Mouse (Mus musculus) intestine, postnatal 0 days (tissue): ENCODE measurements around the gene Hist1h2ak. TPM values are rescaled to one million over a fixed set of nuclear protein-coding genes. Genes with fewer than 3 reads are reported as not detected.
"Not testable (repeated sequence)": the region's sequence is repeated elsewhere in the genome, so short reads cannot be mapped to it uniquely, and the experiment has no call there.

ENCODE experiments used
- ATAC-seq: fragments of 200-750 bp; cut with Nextera tagmentation; 2 replicates; pipeline ENCODE4 v1.8.0; 2017; ENCODE audit warnings: mild to moderate bottlenecking, moderate TSS enrichment, moderate library complexity
- H3K27ac ChIP-seq: fragments of 300-500 bp; sonication (generic); 2 replicates; pipeline ENCODE4 v1.5.1; 2014; ENCODE audit warnings: mild to moderate bottlenecking, low read depth, low read length, moderate library complexity
- H3K27me3 ChIP-seq: fragments of 300-500 bp; sonication (generic); replicated peaks from 2 replicates; pipeline ENCODE4 v1.6.1; 2014; ENCODE audit warnings: low read length, mixed read lengths; ENCODE audit not compliant: control insufficient read depth, insufficient read depth
- H3K36me3 ChIP-seq: fragments of 300-500 bp; sonication (generic); 2 replicates; pipeline ENCODE4 v1.6.1; 2014; ENCODE audit warnings: mild to moderate bottlenecking, moderate library complexity; ENCODE audit not compliant: control insufficient read depth, insufficient read depth
- H3K4me1 ChIP-seq: fragments of 300-500 bp; sonication (generic); replicated peaks from 2 replicates; pipeline ENCODE4 v1.6.1; 2014; ENCODE audit warnings: antibody characterized with exemption, low read length, mixed read lengths; ENCODE audit not compliant: control insufficient read depth, insufficient read depth
- H3K4me2 ChIP-seq: fragments of 300-500 bp; sonication (generic); replicated peaks from 2 replicates; pipeline ENCODE4 v1.6.1; 2014; ENCODE audit warnings: low read depth, mild to moderate bottlenecking, moderate library complexity
- H3K4me3 ChIP-seq: fragments of 300-500 bp; sonication (generic); 2 replicates; pipeline ENCODE4 v1.5.1; 2014; ENCODE audit warnings: low read depth, low read length
- H3K9ac ChIP-seq: fragments of 300-500 bp; sonication (generic); 2 replicates; pipeline ENCODE4 v1.6.1; 2014; ENCODE audit warnings: mild to moderate bottlenecking, low read depth, low read length
- H3K9me3 ChIP-seq: fragments of 300-500 bp; sonication (generic); 2 replicates; pipeline ENCODE4 v1.6.1; 2016; ENCODE audit warnings: mixed run types; ENCODE audit not compliant: control insufficient read depth
- CTCF ChIP-seq: sonication (generic); IDR thresholded peaks from 2 replicates; pipeline ENCODE4 v1.5.1; 2016; ENCODE audit warnings: low read depth, mild to moderate bottlenecking, control low read depth, antibody characterized with exemption, moderate library complexity
- WGBS: fragments of 180-500 bp; shearing (Covaris S2); extraction: QIAGEN DNeasy Blood & Tissue Kit; methylation state at CpG from one replicate; pipeline ENCODE4 v1.1.7; 2014; 5-methylcytosine and 5-hydroxymethylcytosine counted together
- polyA plus RNA-seq: library from polyadenylated mRNA; unstranded; fragments of >200 nt; fragmentation: Nextera tagmentation; extraction: Ambion mirVana; gene quantifications from 2 replicates; pipeline ENCODE4 v1.2.1, GENCODE M21; 2015

Hist1h2ak gene
- polyA plus RNA-seq, 1 experiment from 2014 or later: 5.0 TPM

DNA sequence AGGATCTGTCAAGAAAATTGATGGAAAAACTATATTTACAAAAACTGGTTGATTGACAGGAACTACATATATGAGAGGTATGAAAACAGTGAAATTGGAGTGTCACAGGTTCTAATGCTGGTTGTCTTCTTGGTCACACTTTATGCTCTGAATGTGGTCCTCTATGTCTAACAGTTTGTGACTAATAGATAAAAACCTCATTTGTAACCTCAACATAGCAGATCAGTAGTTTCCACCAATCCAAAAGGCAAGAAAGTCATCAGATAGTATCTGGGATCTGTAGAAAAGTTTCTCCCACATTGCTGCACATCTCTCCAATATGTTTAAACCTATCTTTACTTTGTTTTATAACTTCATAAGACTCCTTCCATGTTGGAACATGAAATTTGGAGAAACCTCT, 2.2 kb downstream of the Hist1h2ak start:
- H3K9me3 ChIP-seq: no peaks in the 10 kb centered on the region
- no peaks in the 10 kb centered on the region for H3K27me3 ChIP-seq
- no peaks in the 10 kb centered on the region for H3K4me1 ChIP-seq
- no peak overlapping the region for H3K27ac ChIP-seq
- ATAC-seq: no peak
- H3K4me3 ChIP-seq: no peak overlapping the region
- no peak overlapping the region for H3K4me2 ChIP-seq
- H3K9ac ChIP-seq: no peak overlapping the region
- no peaks in the 10 kb centered on the region for H3K36me3 ChIP-seq
- no peak for TF ChIP-seq CTCF

DNA sequence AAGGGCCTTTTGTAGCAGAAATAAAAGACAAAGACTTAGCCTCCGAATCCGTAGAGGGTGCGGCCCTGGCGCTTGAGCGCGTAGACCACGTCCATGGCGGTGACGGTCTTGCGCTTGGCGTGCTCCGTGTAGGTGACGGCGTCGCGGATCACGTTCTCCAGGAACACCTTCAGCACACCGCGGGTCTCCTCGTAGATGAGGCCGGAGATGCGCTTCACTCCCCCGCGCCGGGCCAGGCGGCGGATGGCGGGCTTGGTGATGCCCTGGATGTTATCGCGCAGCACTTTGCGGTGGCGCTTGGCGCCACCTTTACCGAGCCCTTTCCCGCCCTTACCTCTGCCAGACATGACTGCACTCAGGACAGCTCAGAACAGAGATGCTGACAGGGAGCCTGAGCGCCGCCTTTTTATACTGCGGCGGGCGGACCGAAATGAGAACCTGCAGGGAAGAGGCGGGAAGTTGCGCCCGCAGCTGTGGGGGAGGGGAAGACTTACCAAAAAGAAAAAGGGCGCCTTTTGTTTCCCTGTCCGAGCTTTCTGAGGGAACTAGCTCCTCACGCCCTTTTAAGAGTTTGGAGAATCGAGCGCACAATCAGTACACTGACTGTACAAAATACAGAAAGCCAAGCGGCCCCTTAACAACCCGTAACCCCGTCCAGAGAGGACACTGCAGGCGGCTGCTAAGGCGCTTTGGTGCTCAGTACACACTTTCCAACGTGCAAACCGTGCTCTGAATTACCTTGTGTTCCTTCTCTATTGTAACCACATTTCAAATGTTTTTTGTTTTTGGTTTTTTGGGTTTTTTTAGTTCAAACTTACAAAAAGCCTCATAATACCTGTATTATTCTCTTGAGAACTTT, 3.2 kb downstream of the Hist1h2ak start, which contains the start of gene Hist1h4k:
Hist1h4k (minus strand) TSS at position 347 of the 859 bp plus-strand sequence.
- WGBS: under 1% methylated on average over 41 of the region's 56 CpGs
- peak; percentile 66 for ATAC-seq
- not testable (repeated sequence) for H3K4me1 ChIP-seq, H3K36me3 ChIP-seq, H3K9me3 ChIP-seq, H3K27me3 ChIP-seq
- 0 out of 2 replicates have a peak within 1 kb of the TSS, but pooled peaks have one; percentile 28 for H3K27ac ChIP-seq
- peak within 1 kb of the TSS; percentile 76 for H3K4me2 ChIP-seq
- H3K9ac ChIP-seq: peak within 1 kb of the TSS; percentile 23
- H3K4me3 ChIP-seq: peak within 1 kb of the TSS; percentile 46

DNA sequence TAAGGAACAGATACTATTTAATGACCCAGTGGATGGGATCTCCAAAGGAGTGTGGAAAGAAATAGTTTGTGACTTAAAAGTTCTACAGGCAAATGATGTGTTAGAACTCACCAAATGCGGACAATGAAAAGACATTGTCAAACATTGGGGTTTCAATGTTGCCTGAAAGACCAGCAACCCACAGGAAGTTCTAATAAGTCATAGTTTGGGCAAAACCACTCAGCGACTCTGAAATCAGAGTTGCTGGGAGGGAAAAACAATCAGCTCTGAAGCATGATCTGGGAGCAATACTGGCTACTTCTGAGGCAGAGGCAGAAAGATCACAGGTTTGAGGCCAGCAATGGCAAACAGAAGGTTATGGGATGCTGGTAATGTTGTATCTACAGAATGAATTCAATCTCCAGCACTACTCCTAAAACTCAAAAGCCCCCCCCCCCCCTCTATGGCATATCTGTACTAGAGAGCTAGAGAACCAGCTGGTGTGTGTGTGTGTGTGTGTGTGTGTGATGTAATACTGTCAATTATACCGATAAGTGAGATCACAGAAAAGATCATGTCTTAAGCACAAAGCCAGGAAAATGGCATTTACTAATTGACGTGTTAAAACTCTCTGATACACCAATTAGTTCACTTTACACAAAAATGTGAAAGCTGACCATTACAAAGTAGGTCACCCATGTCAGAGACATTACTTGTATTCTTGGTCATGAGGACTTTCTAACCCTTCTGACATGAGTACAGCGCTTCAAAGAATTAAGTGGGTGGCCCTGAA, 4.1 kb downstream of the Hist1h2ak start:
- H3K9me3 ChIP-seq: no peaks in the 10 kb centered on the region
- WGBS: 3% methylated on average over 5 of the region's 5 CpGs
- 0 out of 2 replicates have a peak overlapping the region, but pooled peaks have one; percentile 28 for H3K27ac ChIP-seq
- peak overlapping the region; percentile 76 for H3K4me2 ChIP-seq
- H3K36me3 ChIP-seq: no peaks in the 10 kb centered on the region
- no peak for TF ChIP-seq CTCF
- peak overlapping the region; percentile 23 for H3K9ac ChIP-seq
- no peaks in the 10 kb centered on the region for H3K27me3 ChIP-seq
- peak overlapping the region; percentile 46 for H3K4me3 ChIP-seq
- H3K4me1 ChIP-seq: no peaks in the 10 kb centered on the region
- ATAC-seq: no peak

DNA sequence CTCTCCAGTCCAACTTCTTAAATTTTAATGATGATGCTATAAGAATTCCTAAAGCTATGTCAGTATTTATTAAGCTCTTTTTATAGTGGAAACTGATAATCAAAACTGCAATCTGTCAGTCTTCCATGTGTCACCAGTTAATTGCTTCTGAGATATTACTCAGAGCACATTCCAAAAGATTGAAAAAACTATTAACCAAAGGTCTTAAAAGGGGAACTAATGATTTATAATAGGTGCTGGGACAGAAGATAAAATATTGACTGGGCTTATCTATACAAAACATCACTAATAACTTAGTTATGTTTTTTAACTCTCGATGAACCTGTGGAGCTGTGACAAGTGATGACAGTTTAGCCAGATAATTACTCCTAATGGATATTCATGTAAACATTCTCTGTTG, 8.6 kb downstream of the Hist1h2ak start:
- ATAC-seq: no peak
- Histone ChIP-seq H3K4me3 (no peak overlapping the region), H3K27ac (no peak overlapping the region), H3K36me3 (no peaks in the 10 kb centered on the region), H3K4me1 (no peaks in the 10 kb centered on the region), H3K27me3 (no peaks in the 10 kb centered on the region), H3K9me3 (no peaks in the 10 kb centered on the region), H3K9ac (no peak overlapping the region), H3K4me2 (no peak overlapping the region)
- 31% methylated on average over 1 of the region's 1 CpGs for WGBS
- no peak for TF ChIP-seq CTCF

- Histone ChIP-seq H3K4me3 (peak within 1 kb of the TSS; percentile 32), H3K9ac (peak within 1 kb of the TSS; percentile 42), H3K4me2 (peak within 1 kb of the TSS; percentile 71), H3K27ac (peak within 1 kb of the TSS; percentile 68)
- not testable (repeated sequence) for H3K4me1 ChIP-seq, H3K27me3 ChIP-seq, H3K9me3 ChIP-seq, H3K36me3 ChIP-seq
- ATAC-seq: peak; percentile 84
- WGBS: under 1% methylated on average over 44 of the region's 56 CpGs
Observed at GRCm38 (mm10) chr13:21734906-21735767, 18.5 kb downstream of the Hist1h2ak start, which contains the start of gene Hist1h4j. Gene Hist1h4j, plus strand, starts transcription at chr13:21735064.
